Mouse (Mus musculus): Measurements from ENCODE around the gene Lmod2.

DNA sequence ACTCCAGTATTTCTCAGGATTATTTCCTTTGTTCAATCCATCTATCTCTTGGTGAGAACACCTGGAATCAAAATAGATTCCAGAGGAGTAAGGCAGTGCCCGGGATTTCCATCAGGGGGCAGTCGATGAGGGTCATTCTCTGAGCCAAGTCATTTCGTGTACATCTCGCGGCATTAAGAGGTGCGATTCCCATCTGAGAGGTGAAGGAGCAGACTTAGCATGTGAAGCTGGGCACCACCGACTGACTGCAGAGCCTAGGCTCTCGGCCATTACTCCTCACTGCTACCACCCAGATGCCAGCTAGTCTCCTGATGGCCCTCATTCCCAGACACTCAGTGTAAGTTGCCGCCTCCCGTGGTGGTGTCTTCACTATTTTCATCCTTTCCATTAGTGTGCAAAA lies 8.9 kb downstream of the Lmod2 start:
- TF ChIP-seq GATA1 (IDR thresholded peaks at IDR 0.05; ENCODE audit: borderline replicate concordance, low read length) = no peak
- no peak for TF ChIP-seq FLI1 (IDR thresholded peaks at IDR 0.05; ENCODE audit: low read length)
